ENCODE assay signal across 8 mouse cellular contexts in the genomic region with DNA sequence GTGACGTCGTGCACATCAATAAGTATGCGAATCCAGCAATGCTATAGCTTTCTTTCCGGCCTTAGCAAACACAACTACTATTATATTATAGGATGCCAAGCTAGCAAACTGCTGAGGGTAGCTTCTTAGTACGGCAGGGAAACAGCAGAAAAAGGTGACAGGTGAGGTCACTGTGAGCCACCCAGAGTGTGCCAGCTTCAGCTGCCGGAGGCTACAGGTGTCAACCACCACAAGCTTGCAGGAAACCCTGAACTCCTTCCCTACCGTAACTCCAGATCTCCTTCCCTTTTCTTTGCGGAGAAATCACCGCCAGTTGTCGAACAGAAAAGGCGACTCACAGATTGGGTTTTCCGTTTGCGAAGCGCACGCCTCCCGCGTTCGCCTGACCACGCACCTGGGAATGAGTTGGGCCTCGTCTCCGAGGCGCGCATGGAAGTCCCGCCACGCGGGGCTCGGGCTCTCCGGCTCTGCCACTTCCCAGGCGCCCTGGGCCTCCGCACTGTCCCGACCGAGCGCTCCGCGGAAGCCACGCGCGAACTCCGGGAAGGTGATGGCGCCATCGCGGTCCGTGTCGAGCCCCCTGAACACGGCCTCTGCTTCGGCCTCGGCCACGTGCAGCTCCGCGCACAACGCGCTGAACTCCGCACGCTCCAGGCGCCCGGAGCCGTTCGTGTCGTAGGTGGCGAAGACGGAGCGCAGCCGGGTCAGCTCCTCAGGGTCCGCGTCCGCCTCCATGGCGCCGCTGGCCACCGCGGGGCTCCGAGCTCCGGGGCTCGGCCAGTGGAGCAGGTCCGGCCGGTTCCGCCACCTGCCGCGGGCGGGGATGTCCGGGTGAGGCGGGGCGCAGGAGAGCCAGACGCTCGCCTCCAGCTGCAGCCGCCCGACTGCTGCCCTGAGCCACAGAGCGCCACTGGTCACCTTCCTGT. TPM values are rescaled to one million over a fixed set of nuclear protein-coding genes. Genes with fewer than 3 reads are reported as not detected.
DNase-seq lines count a peak whose midpoint lies in the region; ATAC-seq lines count a peak whose summit lies in the region.

A gene (minus strand): TSS at position 735 of the 926 bp plus-strand sequence.

- H3K4me3 ChIP-seq in liver, embryonic 16.5 days (ENCODE audit: low read depth, low read length), result peak within 1 kb of the TSS; percentile 24; the same call in 1 of the 2 replicates
- peak within 1 kb of the TSS; percentile 62 for H3K4me3 ChIP-seq in neural tube, embryonic 15.5 days (replicated peaks)

- peak within 1 kb of the TSS; percentile 29 for H3K4me2 ChIP-seq in liver, embryonic 16.5 days (ENCODE audit: low read depth, low read length)
- peak within 1 kb of the TSS; percentile 99 for H3K4me2 ChIP-seq in neural tube, embryonic 15.5 days

- ATAC-seq in liver, embryonic 16.5 days (ENCODE audit: low read depth), result no peak
- ATAC-seq in neural tube, embryonic 15.5 days (ENCODE audit: low FRiP score), result peak; percentile 87

- H3K4me1 ChIP-seq in liver, embryonic 16.5 days (ENCODE audit: control insufficient read depth, low read depth, low read length), result no peaks in the 10 kb centered on the region
- H3K4me1 ChIP-seq in neural tube, embryonic 15.5 days, result peaks cover 10% of the 10 kb centered on the region

- peaks cover 10% of the 10 kb centered on the region for H3K27me3 ChIP-seq in liver, embryonic 16.5 days (ENCODE audit: control insufficient read depth, insufficient read depth, low read depth, low read length)
- H3K27me3 ChIP-seq in neural tube, embryonic 15.5 days (replicated peaks), result peaks cover 21% of the 10 kb centered on the region

- H3K9ac ChIP-seq in liver, embryonic 16.5 days (ENCODE audit: low read depth, low read length), result no peak within 1 kb of the TSS
- peak within 1 kb of the TSS; percentile 64 for H3K9ac ChIP-seq in neural tube, embryonic 15.5 days (replicated peaks)

- 4% methylated on average over 82 of the region's 87 CpGs for WGBS in liver, embryonic 16.5 days (ENCODE audit: insufficient replicate concordance)
- 4% methylated on average over 87 of the region's 87 CpGs for WGBS in neural tube, embryonic 15.5 days

- H3K9me3 ChIP-seq in liver, embryonic 16.5 days (replicated peaks; ENCODE audit: control insufficient read depth, low read length), result no peaks in the 10 kb centered on the region
- H3K9me3 ChIP-seq in neural tube, embryonic 15.5 days (replicated peaks), result no peaks in the 10 kb centered on the region

- DNase-seq in thymus, postnatal 4 days, result peak; percentile 8
- DNase-seq in thymus, postnatal 0 days (ENCODE audit: low spot score), result no peak
- peak; percentile 3 to 6 for DNase-seq in frontal cortex, postnatal 25 days (ENCODE audit: low spot score in 2 of 2)
- peak; percentile 27 for DNase-seq in kidney, adult 18-20 months
- DNase-seq in urinary bladder, postnatal 36 days (ENCODE audit: low spot score in 2 of 2), result peak; percentile 83 to 84
- DNase-seq in MN1 (ENCODE audit: low spot score), result no peak

- no peaks in the 10 kb centered on the region for H3K36me3 ChIP-seq in liver, embryonic 16.5 days (ENCODE audit: control insufficient read depth, insufficient read depth)
- no peaks in the 10 kb centered on the region for H3K36me3 ChIP-seq in neural tube, embryonic 15.5 days

- H3K27ac ChIP-seq in liver, embryonic 16.5 days (ENCODE audit: low read length), result no peak within 1 kb of the TSS
- 0 out of 2 replicates have a peak within 1 kb of the TSS, but pooled peaks have one; percentile 11 for H3K27ac ChIP-seq in neural tube, embryonic 15.5 days (replicated peaks)

RNA-seq across cellular contexts. Expression of the gene that starts here (rescaled TPM):
- polyA plus RNA-seq in thymus, postnatal 0 days (2015; fragmentation: Nextera tagmentation; extraction: Ambion mirVana), result 2.2 TPM in 2 replicates
- polyA plus RNA-seq in liver, embryonic 16.5 days (2015; fragmentation: Nextera tagmentation; extraction: Ambion mirVana), result 0.11 TPM in 1 of 2 replicates, not detected in the other
- polyA plus RNA-seq in neural tube, embryonic 15.5 days (2015; fragmentation: Nextera tagmentation; extraction: Ambion mirVana), result 0.51 and 1.1 TPM in 2 replicates

Comparison
In these comparisons a context has a peak if more than half of its experiments do, and no peak if none do; other contexts are left out.
1. DNase-seq: peak in thymus, postnatal 4 days (single experiment), frontal cortex, postnatal 25 days (2 of 2), kidney, adult 18-20 months (single experiment) and urinary bladder, postnatal 36 days (2 of 2); none in thymus, postnatal 0 days (single experiment) and MN1 (single experiment).